Mouse (Mus musculus): ENCODE data around the gene Cgrrf1.

GRCm38 (mm10) chr14:46862922-46863321, 31.0 kb downstream of the Cgrrf1 start:
- TF ChIP-seq GATA1 (IDR thresholded peaks at IDR 0.05; ENCODE audit: borderline replicate concordance, low read length) = no peak
- no peak for TF ChIP-seq FLI1 (IDR thresholded peaks at IDR 0.05; ENCODE audit: low read length)

All from megakaryocyte, embryonic 14.5 days (primary cell).